Mouse (Mus musculus): ENCODE data around the gene Ywhaq. TPM values are rescaled to one million over a fixed set of nuclear protein-coding genes. Genes with fewer than 3 reads are reported as not detected.

The Ywhaq gene
- polyA plus RNA-seq, 1 experiment from 2014 or later: 917 TPM

DNA sequence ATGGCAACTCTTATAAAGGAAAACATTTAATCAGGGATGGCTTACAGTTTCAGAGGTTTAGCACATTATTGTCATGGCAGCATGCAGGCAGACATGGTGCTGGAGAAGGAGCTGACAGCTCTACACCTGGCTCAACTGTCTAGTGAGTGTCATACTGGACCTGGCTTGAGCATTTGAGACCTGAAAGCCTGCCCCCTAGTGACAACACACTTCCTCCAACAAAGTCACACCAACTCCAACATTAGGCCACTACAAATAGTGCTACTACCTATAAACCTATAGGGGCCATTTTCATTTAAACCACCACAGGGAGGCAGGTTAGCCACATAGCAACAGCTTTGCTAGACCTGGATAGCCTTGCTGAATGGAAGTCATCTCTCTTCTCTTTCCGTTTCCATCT lies 24.4 kb upstream of the Ywhaq start:
- no peaks in the 10 kb centered on the region for H3K4me1 ChIP-seq (ENCODE audit: control insufficient read depth, insufficient read depth, low read length)
- H3K9ac ChIP-seq (ENCODE audit: low read length): no peak overlapping the region
- WGBS: 81% methylated on average over 1 of the region's 1 CpGs
- H3K27ac ChIP-seq (replicated peaks; ENCODE audit: low read depth, low read length): no peak overlapping the region
- no peak overlapping the region for H3K4me3 ChIP-seq (ENCODE audit: low read depth, low read length)
- H3K4me2 ChIP-seq (ENCODE audit: low read depth, severe bottlenecking): no peak overlapping the region
- DNase-seq (ENCODE audit: low spot score): no peak
- H3K9me3 ChIP-seq (ENCODE audit: control insufficient read depth, low read length): no peaks in the 10 kb centered on the region
- no peaks in the 10 kb centered on the region for H3K36me3 ChIP-seq (ENCODE audit: control insufficient read depth, insufficient read depth, low read length)
- no peaks in the 10 kb centered on the region for H3K27me3 ChIP-seq (ENCODE audit: control insufficient read depth, insufficient read depth, low read length)
- ATAC-seq (ENCODE audit: insufficient number of reproducible peaks, low FRiP score, low TSS enrichment, low read depth): no peak

- Histone ChIP-seq H3K4me3 (ENCODE audit: low read depth, low read length) (no peak overlapping the region), H3K4me2 (ENCODE audit: low read depth, severe bottlenecking) (no peak overlapping the region), H3K9me3 (ENCODE audit: control insufficient read depth, low read length) (no peaks in the 10 kb centered on the region), H3K27ac (replicated peaks; ENCODE audit: low read depth, low read length) (no peak overlapping the region), H3K27me3 (ENCODE audit: control insufficient read depth, insufficient read depth, low read length) (no peaks in the 10 kb centered on the region), H3K36me3 (ENCODE audit: control insufficient read depth, insufficient read depth, low read length) (no peaks in the 10 kb centered on the region), H3K4me1 (ENCODE audit: control insufficient read depth, insufficient read depth, low read length) (no peaks in the 10 kb centered on the region), H3K9ac (ENCODE audit: low read length) (no peak overlapping the region)
- 88% methylated on average over 9 of the region's 9 CpGs for WGBS
- DNase-seq (ENCODE audit: low spot score): no peak
- ATAC-seq (ENCODE audit: insufficient number of reproducible peaks, low FRiP score, low TSS enrichment, low read depth): no peak
Measured at GRCm38 (mm10) chr12:21439428-21439827, 22.0 kb upstream of the Ywhaq start.

GRCm38 (mm10) chr12:21438750-21439394 lies 21.4 kb upstream of the Ywhaq start:
- no peak for DNase-seq (ENCODE audit: low spot score)
- no peak overlapping the region for H3K27ac ChIP-seq (replicated peaks; ENCODE audit: low read depth, low read length)
- no peak overlapping the region for H3K4me3 ChIP-seq (ENCODE audit: low read depth, low read length)
- 82% methylated on average over 4 of the region's 4 CpGs for WGBS
- no peaks in the 10 kb centered on the region for H3K4me1 ChIP-seq (ENCODE audit: control insufficient read depth, insufficient read depth, low read length)
- H3K9ac ChIP-seq (ENCODE audit: low read length): no peak overlapping the region
- no peaks in the 10 kb centered on the region for H3K27me3 ChIP-seq (ENCODE audit: control insufficient read depth, insufficient read depth, low read length)
- ATAC-seq (ENCODE audit: insufficient number of reproducible peaks, low FRiP score, low TSS enrichment, low read depth): no peak
- H3K9me3 ChIP-seq (ENCODE audit: control insufficient read depth, low read length): no peaks in the 10 kb centered on the region
- no peak overlapping the region for H3K4me2 ChIP-seq (ENCODE audit: low read depth, severe bottlenecking)
- no peaks in the 10 kb centered on the region for H3K36me3 ChIP-seq (ENCODE audit: control insufficient read depth, insufficient read depth, low read length)

DNA sequence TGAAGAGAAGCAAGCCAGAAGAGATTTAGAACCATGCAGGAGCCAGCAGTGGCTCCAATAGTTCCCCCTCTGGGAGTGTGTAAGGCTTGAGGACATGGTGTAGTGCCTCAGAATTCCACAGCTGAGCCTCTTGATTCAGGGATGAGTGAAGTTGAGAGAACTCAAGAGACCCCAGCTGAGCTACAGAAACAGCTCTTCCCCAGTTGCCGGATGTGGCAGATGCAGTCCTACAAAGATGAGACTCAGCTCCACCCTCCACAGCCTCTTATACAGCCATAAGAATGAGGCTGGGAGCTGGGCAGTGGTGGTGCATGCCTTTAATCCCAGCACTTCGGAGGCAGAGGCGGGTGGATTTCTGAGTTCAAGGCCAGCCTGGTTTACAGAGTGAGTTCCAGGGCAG lies 20.9 kb upstream of the Ywhaq start:
- DNase-seq (ENCODE audit: low spot score): no peak
- Histone ChIP-seq H3K4me2 (ENCODE audit: low read depth, severe bottlenecking) (no peak overlapping the region), H3K27me3 (ENCODE audit: control insufficient read depth, insufficient read depth, low read length) (no peaks in the 10 kb centered on the region), H3K4me3 (ENCODE audit: low read depth, low read length) (no peak overlapping the region), H3K9ac (ENCODE audit: low read length) (no peak overlapping the region), H3K9me3 (ENCODE audit: control insufficient read depth, low read length) (no peaks in the 10 kb centered on the region), H3K27ac (replicated peaks; ENCODE audit: low read depth, low read length) (no peak overlapping the region), H3K4me1 (ENCODE audit: control insufficient read depth, insufficient read depth, low read length) (no peaks in the 10 kb centered on the region), H3K36me3 (ENCODE audit: control insufficient read depth, insufficient read depth, low read length) (no peaks in the 10 kb centered on the region)
- ATAC-seq (ENCODE audit: insufficient number of reproducible peaks, low FRiP score, low TSS enrichment, low read depth): no peak
- 85% methylated on average over 3 of the region's 3 CpGs for WGBS

DNA sequence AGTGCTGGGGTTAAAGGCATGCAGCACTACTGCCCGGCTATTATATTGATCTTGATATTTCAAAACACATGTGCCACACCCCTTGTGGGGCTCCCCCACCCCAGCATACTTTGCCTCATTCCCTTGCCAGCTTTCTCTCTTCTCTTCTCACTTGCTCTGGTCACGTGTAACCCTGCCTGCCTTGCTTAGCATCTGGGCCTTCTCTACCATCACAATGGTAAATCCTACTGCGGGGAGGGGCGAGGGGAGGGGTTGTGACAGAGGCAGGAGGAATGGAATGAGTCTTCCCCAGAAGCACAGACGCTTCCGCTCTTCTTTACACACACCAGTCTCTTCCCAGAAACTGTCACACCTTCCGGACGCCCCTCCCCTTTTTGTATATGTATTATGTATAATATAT lies 14.5 kb upstream of the Ywhaq start:
- H3K9ac ChIP-seq (ENCODE audit: low read length): no peak overlapping the region
- no peaks in the 10 kb centered on the region for H3K36me3 ChIP-seq (ENCODE audit: control insufficient read depth, insufficient read depth, low read length)
- H3K4me1 ChIP-seq (ENCODE audit: control insufficient read depth, insufficient read depth, low read length): no peaks in the 10 kb centered on the region
- no peak overlapping the region for H3K27ac ChIP-seq (replicated peaks; ENCODE audit: low read depth, low read length)
- no peak overlapping the region for H3K4me2 ChIP-seq (ENCODE audit: low read depth, severe bottlenecking)
- H3K9me3 ChIP-seq (ENCODE audit: control insufficient read depth, low read length): no peaks in the 10 kb centered on the region
- no peaks in the 10 kb centered on the region for H3K27me3 ChIP-seq (ENCODE audit: control insufficient read depth, insufficient read depth, low read length)
- WGBS: 73% methylated on average over 8 of the region's 8 CpGs
- no peak overlapping the region for H3K4me3 ChIP-seq (ENCODE audit: low read depth, low read length)
- ATAC-seq (ENCODE audit: insufficient number of reproducible peaks, low FRiP score, low TSS enrichment, low read depth) (no peak), DNase-seq (ENCODE audit: low spot score) (no peak)

DNA sequence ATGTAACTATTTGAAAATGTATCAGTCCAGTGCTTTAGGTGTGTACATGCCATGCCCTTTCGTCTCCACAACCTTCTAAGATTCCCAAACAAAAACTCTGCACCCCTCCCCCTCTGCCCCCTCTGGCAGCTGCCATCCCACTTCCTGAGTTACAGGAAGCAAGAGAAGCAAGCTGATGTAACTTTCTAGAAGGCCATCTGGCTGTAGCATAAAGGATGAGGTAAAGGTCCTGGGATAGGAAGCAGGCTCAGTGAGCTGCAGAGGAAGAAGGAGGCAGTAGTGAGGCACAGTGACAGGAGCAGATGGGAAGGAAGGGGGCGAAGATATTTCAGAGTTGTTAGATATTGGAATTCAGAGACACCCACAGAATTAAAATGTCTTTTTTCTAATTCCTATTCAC lies 13.6 kb upstream of the Ywhaq start:
- WGBS: 62% methylated on average over 2 of the region's 2 CpGs
- H3K9me3 ChIP-seq (ENCODE audit: control insufficient read depth, low read length): no peaks in the 10 kb centered on the region

GRCm38 (mm10) chr12:21430140-21430539 lies 12.7 kb upstream of the Ywhaq start:
- H3K36me3 ChIP-seq (ENCODE audit: control insufficient read depth, insufficient read depth, low read length): no peaks in the 10 kb centered on the region
- no peak for DNase-seq (ENCODE audit: low spot score)
- no peak overlapping the region for H3K27ac ChIP-seq (replicated peaks; ENCODE audit: low read depth, low read length)
- no peaks in the 10 kb centered on the region for H3K4me1 ChIP-seq (ENCODE audit: control insufficient read depth, insufficient read depth, low read length)
- no peaks in the 10 kb centered on the region for H3K9me3 ChIP-seq (ENCODE audit: control insufficient read depth, low read length)
- H3K4me2 ChIP-seq (ENCODE audit: low read depth, severe bottlenecking): no peak overlapping the region
- WGBS: 74% methylated on average over 4 of the region's 4 CpGs
- H3K4me3 ChIP-seq (ENCODE audit: low read depth, low read length): no peak overlapping the region
- H3K9ac ChIP-seq (ENCODE audit: low read length): no peak overlapping the region
- no peak for ATAC-seq (ENCODE audit: insufficient number of reproducible peaks, low FRiP score, low TSS enrichment, low read depth)
- H3K27me3 ChIP-seq (ENCODE audit: control insufficient read depth, insufficient read depth, low read length): no peaks in the 10 kb centered on the region

More for the DNA sequence above, 13.6 kb upstream of the Ywhaq start:
- H3K36me3 ChIP-seq (ENCODE audit: control insufficient read depth, insufficient read depth, low read length): no peaks in the 10 kb centered on the region
- H3K27ac ChIP-seq (replicated peaks; ENCODE audit: low read depth, low read length): no peak overlapping the region
- H3K4me3 ChIP-seq (ENCODE audit: low read depth, low read length): no peak overlapping the region
- no peaks in the 10 kb centered on the region for H3K4me1 ChIP-seq (ENCODE audit: control insufficient read depth, insufficient read depth, low read length)
- ATAC-seq (ENCODE audit: insufficient number of reproducible peaks, low FRiP score, low TSS enrichment, low read depth): no peak
- no peaks in the 10 kb centered on the region for H3K27me3 ChIP-seq (ENCODE audit: control insufficient read depth, insufficient read depth, low read length)
- DNase-seq (ENCODE audit: low spot score): no peak
- H3K9ac ChIP-seq (ENCODE audit: low read length): no peak overlapping the region
- no peak overlapping the region for H3K4me2 ChIP-seq (ENCODE audit: low read depth, severe bottlenecking)

GRCm38 (mm10) chr12:21429021-21429420 lies 11.6 kb upstream of the Ywhaq start:
- WGBS: 91% methylated on average over 1 of the region's 1 CpGs
- no peak for ATAC-seq (ENCODE audit: insufficient number of reproducible peaks, low FRiP score, low TSS enrichment, low read depth)

More at GRCm38 (mm10) chr12:21429021-21429420, 11.6 kb upstream of the Ywhaq start:
- H3K27ac ChIP-seq (replicated peaks; ENCODE audit: low read depth, low read length): no peak overlapping the region
- H3K4me1 ChIP-seq (ENCODE audit: control insufficient read depth, insufficient read depth, low read length): no peaks in the 10 kb centered on the region
- H3K36me3 ChIP-seq (ENCODE audit: control insufficient read depth, insufficient read depth, low read length): no peaks in the 10 kb centered on the region
- H3K9ac ChIP-seq (ENCODE audit: low read length): no peak overlapping the region
- no peaks in the 10 kb centered on the region for H3K9me3 ChIP-seq (ENCODE audit: control insufficient read depth, low read length)
- no peaks in the 10 kb centered on the region for H3K27me3 ChIP-seq (ENCODE audit: control insufficient read depth, insufficient read depth, low read length)
- no peak overlapping the region for H3K4me2 ChIP-seq (ENCODE audit: low read depth, severe bottlenecking)
- no peak overlapping the region for H3K4me3 ChIP-seq (ENCODE audit: low read depth, low read length)
- DNase-seq (ENCODE audit: low spot score): no peak
